Mouse (Mus musculus) forebrain, postnatal 0 days (tissue): ENCODE measurements at regions not wholly inside any gene's neighbourhood (a gene's known extent, or its start where the extent isn't known, plus 50 kb on each side); places are given as distances from the start of the nearest gene placed in this dataset.

ENCODE experiments used
- ATAC-seq: fragments of 200-750 bp; cut with Nextera tagmentation; 2 replicates; pipeline ENCODE4 v1.8.0; 2017; ENCODE audit warnings: mild to moderate bottlenecking, moderate library complexity
- DNase-seq: peaks from one replicate; pipeline ENCODE4 v3.0.0-alpha.2; 2015
- H3K27ac ChIP-seq: fragments of 300-500 bp; sonication (generic); 2 replicates; pipeline ENCODE4 v1.5.1; 2014; ENCODE audit warnings: low read depth, mild to moderate bottlenecking, antibody characterized with exemption, low read length, moderate library complexity, mixed read lengths
- H3K27me3 ChIP-seq: fragments of 300-500 bp; sonication (generic); 2 replicates; pipeline ENCODE4 v1.6.1; 2014; ENCODE audit warnings: mild to moderate bottlenecking, low read length, mixed read lengths; ENCODE audit not compliant: insufficient read depth
- H3K36me3 ChIP-seq: fragments of 300-500 bp; sonication (generic); 2 replicates; pipeline ENCODE4 v1.6.1; 2014; ENCODE audit warnings: mild to moderate bottlenecking, moderate library complexity; ENCODE audit not compliant: insufficient read depth
- H3K4me1 ChIP-seq: fragments of 300-500 bp; sonication (generic); 2 replicates; pipeline ENCODE4 v1.6.1; 2014; ENCODE audit warnings: antibody characterized with exemption; ENCODE audit not compliant: insufficient read depth
- H3K4me2 ChIP-seq: fragments of 300-500 bp; sonication (generic); 2 replicates; pipeline ENCODE4 v1.6.1; 2014; ENCODE audit warnings: low read depth, mild to moderate bottlenecking, moderate library complexity
- H3K4me3 ChIP-seq: fragments of 300-500 bp; sonication (generic); 2 replicates; pipeline ENCODE4 v1.5.1; 2014; ENCODE audit warnings: low read depth, low read length, mixed read lengths
- H3K9ac ChIP-seq: fragments of 300-500 bp; sonication (generic); 2 replicates; pipeline ENCODE4 v1.6.1; 2014; ENCODE audit warnings: mild to moderate bottlenecking
- H3K9me3 ChIP-seq: fragments of 300-500 bp; sonication (generic); 2 replicates; pipeline ENCODE4 v1.6.1; 2016; ENCODE audit warnings: low read length
- CTCF ChIP-seq: sonication (generic); IDR thresholded peaks from 2 replicates; pipeline ENCODE4 v1.5.1; 2016; ENCODE audit warnings: antibody characterized with exemption, control low read depth, low read depth
- WGBS: fragments of 180-500 bp; shearing (Covaris S2); extraction: QIAGEN DNeasy Blood & Tissue Kit; methylation state at CpG from one replicate; pipeline ENCODE4 v1.1.7; 2014; 5-methylcytosine and 5-hydroxymethylcytosine counted together

DNA sequence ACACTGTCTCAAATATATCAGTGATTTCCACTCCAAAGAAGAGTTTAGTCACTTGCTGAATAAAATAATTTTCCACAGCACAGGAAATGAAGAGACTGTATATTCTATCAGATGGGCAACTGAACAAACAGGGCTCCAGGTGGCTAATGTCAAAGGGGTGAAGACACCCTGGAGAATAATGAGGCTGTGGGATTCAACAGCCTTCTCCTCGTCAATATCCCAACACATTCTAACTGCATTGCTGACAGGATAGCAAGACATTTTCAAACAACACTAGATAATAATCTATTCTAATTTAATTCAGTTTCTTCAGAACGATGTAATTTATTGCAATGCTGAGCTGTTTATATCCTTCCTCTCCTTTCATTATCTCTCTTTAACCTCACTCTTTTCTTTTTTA, 134.4 kb upstream of the Klhl13 start:
- TF ChIP-seq CTCF: no peak
- H3K4me2 ChIP-seq: no peak overlapping the region
- H3K4me1 ChIP-seq: no peaks in the 10 kb centered on the region
- H3K4me3 ChIP-seq: no peak overlapping the region
- no peaks in the 10 kb centered on the region for H3K27me3 ChIP-seq
- no peak overlapping the region for H3K27ac ChIP-seq
- no peak overlapping the region for H3K9ac ChIP-seq
- H3K9me3 ChIP-seq: no peaks in the 10 kb centered on the region
- H3K36me3 ChIP-seq: no peaks in the 10 kb centered on the region
- no peak for DNase-seq
- ATAC-seq: no peak
- 39% methylated on average over 2 of the region's 2 CpGs for WGBS

GRCm38 (mm10) chrX:23495199-23495598, 130.3 kb upstream of the Klhl13 start:
- no peak overlapping the region for H3K4me3 ChIP-seq
- WGBS: 16% methylated on average over 1 of the region's 1 CpGs
- no peaks in the 10 kb centered on the region for H3K4me1 ChIP-seq
- H3K4me2 ChIP-seq: no peak overlapping the region
- H3K27ac ChIP-seq: no peak overlapping the region
- no peak overlapping the region for H3K9ac ChIP-seq
- TF ChIP-seq CTCF: no peak
- ATAC-seq (no peak), DNase-seq (no peak)
- no peaks in the 10 kb centered on the region for H3K9me3 ChIP-seq
- H3K27me3 ChIP-seq: no peaks in the 10 kb centered on the region
- no peaks in the 10 kb centered on the region for H3K36me3 ChIP-seq

- H3K36me3 ChIP-seq: no peaks in the 10 kb centered on the region
- H3K9ac ChIP-seq: no peak overlapping the region
- no peaks in the 10 kb centered on the region for H3K9me3 ChIP-seq
- H3K4me2 ChIP-seq: no peak overlapping the region
- H3K4me3 ChIP-seq: no peak overlapping the region
- no peaks in the 10 kb centered on the region for H3K27me3 ChIP-seq
- DNase-seq (no peak), ATAC-seq (no peak)
- H3K27ac ChIP-seq: no peak overlapping the region
- no peaks in the 10 kb centered on the region for H3K4me1 ChIP-seq
- no peak for TF ChIP-seq CTCF
- WGBS: 74% methylated on average over 1 of the region's 1 CpGs
Observed at GRCm38 (mm10) chrX:23476868-23477267, 112.0 kb upstream of the Klhl13 start.

- DNase-seq: no peak
- H3K36me3 ChIP-seq: no peaks in the 10 kb centered on the region
Observed at GRCm38 (mm10) chrX:23466031-23466430, 101.1 kb upstream of the Klhl13 start.

GRCm38 (mm10) chrX:23453616-23454015, 88.7 kb upstream of the Klhl13 start:
- no peak overlapping the region for H3K4me3 ChIP-seq
- no peak overlapping the region for H3K27ac ChIP-seq
- no peaks in the 10 kb centered on the region for H3K36me3 ChIP-seq
- no peaks in the 10 kb centered on the region for H3K9me3 ChIP-seq
- DNase-seq (peak; percentile 70), ATAC-seq (peak; percentile 73)
- H3K27me3 ChIP-seq: no peaks in the 10 kb centered on the region
- H3K9ac ChIP-seq: no peak overlapping the region
- H3K4me2 ChIP-seq: no peak overlapping the region
- no peaks in the 10 kb centered on the region for H3K4me1 ChIP-seq
- WGBS: 61% methylated on average over 3 of the region's 3 CpGs
- no peak for TF ChIP-seq CTCF

More at GRCm38 (mm10) chrX:23466031-23466430, 101.1 kb upstream of the Klhl13 start:
- H3K4me3 ChIP-seq: no peak overlapping the region
- no peaks in the 10 kb centered on the region for H3K9me3 ChIP-seq
- H3K27ac ChIP-seq: no peak overlapping the region
- H3K4me1 ChIP-seq: no peaks in the 10 kb centered on the region
- no peak overlapping the region for H3K4me2 ChIP-seq
- TF ChIP-seq CTCF: no peak
- no peak for ATAC-seq
- H3K9ac ChIP-seq: no peak overlapping the region
- H3K27me3 ChIP-seq: no peaks in the 10 kb centered on the region

GRCm38 (mm10) chrX:23422746-23423145, 57.9 kb upstream of the Klhl13 start:
- Histone ChIP-seq H3K4me2 (no peak overlapping the region), H3K27ac (no peak overlapping the region), H3K4me1 (no peaks in the 10 kb centered on the region), H3K36me3 (no peaks in the 10 kb centered on the region), H3K9me3 (no peaks in the 10 kb centered on the region), H3K27me3 (no peaks in the 10 kb centered on the region), H3K4me3 (no peak overlapping the region), H3K9ac (no peak overlapping the region)
- DNase-seq: no peak
- no peak for TF ChIP-seq CTCF
- WGBS: 61% methylated on average over 1 of the region's 1 CpGs
- ATAC-seq: 0 out of 2 replicates have a peak, but pooled peaks have one; percentile 36

DNA sequence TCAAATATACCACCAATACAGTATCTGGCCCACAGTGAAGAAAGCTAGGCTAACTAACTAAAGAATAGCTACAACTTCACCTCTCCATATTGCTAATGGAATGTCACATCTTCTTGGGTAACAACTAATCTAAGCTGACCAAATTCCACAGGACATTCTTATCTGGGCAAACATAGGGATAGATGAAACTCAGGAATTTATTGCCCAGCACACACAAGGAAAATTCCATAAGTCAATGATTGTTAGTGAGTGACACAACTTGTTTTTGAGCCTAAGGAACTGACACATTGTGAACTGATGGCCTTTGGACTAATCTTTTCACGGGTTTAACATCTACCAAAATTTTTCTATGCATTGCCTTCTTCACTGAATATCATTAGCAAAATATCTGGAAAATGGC, 52.6 kb upstream of the Klhl13 start:
- no peaks in the 10 kb centered on the region for H3K36me3 ChIP-seq
- TF ChIP-seq CTCF: no peak
- ATAC-seq: no peak
- no peak overlapping the region for H3K4me2 ChIP-seq
- no peak overlapping the region for H3K4me3 ChIP-seq
- WGBS: 86% methylated on average over 1 of the region's 1 CpGs
- no peak overlapping the region for H3K9ac ChIP-seq
- DNase-seq: no peak
- H3K27ac ChIP-seq: no peak overlapping the region
- no peaks in the 10 kb centered on the region for H3K4me1 ChIP-seq
- no peaks in the 10 kb centered on the region for H3K27me3 ChIP-seq
- no peaks in the 10 kb centered on the region for H3K9me3 ChIP-seq
